Mouse (Mus musculus) MN1 (cell line): Measurements from ENCODE around the gene Fzd9.
A peak's percentile ranks its signal among the peaks of the same experiment; 100 is the strongest.

Source experiments
- DNase-seq: peaks from one replicate; pipeline ENCODE4 v3.0.0-alpha.2; 2016; ENCODE audit warnings: low spot score

Fzd9 gene

GRCm38 (mm10) chr5:135251079-135251454 is at the start of gene Fzd9:
Gene Fzd9 (minus strand): TSS chr5:135251230.
- no peak for DNase-seq

- no peak for DNase-seq
Observed at GRCm38 (mm10) chr5:135292001-135292400, 41.0 kb upstream of the Fzd9 start.

- no peak for DNase-seq
Observed at GRCm38 (mm10) chr5:135291193-135291592, 40.2 kb upstream of the Fzd9 start.

DNA sequence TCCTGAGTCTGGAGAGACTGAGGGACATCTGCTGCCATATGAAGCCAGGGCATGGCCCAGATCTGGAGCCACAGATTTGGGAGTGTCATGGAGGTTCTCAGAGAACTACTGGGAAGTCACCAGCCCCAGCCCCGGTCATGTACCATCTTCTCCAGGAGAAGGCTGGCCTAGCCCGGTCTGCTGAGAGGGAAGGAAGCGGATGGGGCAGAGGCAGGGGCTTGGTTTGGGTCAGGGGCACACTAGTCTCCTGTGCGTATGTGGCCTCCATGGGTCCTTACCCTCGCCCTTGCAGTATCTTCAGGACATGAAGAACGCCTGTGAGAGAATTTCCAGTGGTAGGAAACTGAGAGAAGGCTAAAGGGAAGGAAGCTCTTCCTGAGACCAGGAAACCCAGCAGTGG is 39.7 kb upstream of the Fzd9 start:
- DNase-seq, result no peak

- DNase-seq, result no peak
Observed at GRCm38 (mm10) chr5:135286926-135287325, 35.9 kb upstream of the Fzd9 start.

- DNase-seq, result peak; percentile 86
Observed at GRCm38 (mm10) chr5:135286185-135286584, 35.2 kb upstream of the Fzd9 start.

DNA sequence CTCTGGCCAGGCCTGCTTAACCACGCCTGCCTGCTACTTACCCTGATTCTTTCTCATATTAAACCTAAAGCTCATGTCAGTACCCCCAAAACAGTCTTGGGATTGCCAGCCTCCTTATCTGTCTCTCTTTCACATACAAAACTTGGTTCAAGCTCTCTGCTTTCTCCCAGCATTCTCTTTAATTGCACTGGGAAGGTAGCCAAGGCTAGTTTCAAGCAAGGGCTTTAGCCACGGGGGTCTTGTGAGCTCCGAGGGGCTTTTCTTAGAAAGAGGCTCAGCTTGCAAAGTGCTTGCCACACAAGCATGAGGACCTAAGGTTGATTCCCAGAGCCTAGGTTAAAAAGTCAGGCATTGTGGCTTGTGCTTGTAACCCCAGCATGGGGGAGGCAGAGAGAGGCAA is 34.2 kb upstream of the Fzd9 start:
- DNase-seq, result no peak

GRCm38 (mm10) chr5:135280226-135280625 is 29.2 kb upstream of the Fzd9 start:
- no peak for DNase-seq

GRCm38 (mm10) chr5:135276597-135276996 is 25.6 kb upstream of the Fzd9 start:
- no peak for DNase-seq

GRCm38 (mm10) chr5:135274663-135275396 is 23.8 kb upstream of the Fzd9 start:
- DNase-seq, result no peak

DNA sequence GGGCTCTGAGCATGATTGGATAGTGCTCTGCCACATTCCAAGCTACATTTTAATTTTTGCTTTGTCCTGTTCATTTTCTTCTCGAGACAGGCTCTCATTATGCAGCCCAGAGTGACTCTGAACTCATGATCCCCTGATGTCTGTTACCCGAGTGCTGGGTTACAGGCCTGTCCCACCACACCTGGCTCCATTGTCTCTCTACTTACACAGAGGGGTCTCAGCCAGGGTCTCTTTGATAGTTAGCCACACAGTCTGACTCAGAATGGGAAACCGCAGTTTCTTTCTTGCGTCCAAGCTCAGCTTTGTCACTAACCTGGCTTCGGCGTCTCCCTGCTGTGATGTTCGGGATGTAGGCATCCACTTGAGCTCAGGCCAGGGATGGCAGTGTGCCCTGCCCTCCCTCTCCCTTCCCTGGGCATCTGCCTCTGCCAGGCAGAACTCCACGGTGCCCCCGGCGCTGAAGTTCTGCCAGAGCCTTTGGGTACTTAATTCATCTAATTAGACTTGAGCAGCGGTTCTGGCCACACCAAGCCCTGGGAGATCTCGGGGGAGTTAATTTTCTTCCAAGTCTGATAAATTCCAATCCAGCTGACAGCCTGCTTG is 20.6 kb upstream of the Fzd9 start:
- DNase-seq, result peak; percentile 76

DNA sequence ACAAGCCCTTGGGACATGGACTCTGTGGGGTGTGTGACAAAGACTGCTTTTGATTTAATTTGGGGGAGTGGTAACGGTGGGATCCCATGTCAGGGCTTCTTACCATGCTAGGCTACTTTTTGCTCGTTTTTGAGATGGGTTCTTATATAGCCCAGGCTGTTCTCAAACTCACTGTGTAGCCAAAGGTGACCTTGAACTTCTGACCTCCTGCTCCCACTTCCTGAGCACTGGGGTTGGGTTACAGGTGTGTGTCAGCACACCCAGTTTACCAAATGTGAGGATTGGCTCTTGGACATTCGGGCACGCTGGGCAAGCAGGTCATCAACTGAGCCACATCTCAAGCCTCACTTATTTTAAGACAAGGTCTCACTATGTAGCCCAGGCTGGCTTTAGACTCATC is 19.3 kb upstream of the Fzd9 start:
- DNase-seq, result no peak

- DNase-seq, result no peak
Observed at GRCm38 (mm10) chr5:135269451-135269850, 18.4 kb upstream of the Fzd9 start.

GRCm38 (mm10) chr5:135264548-135264947 is 13.5 kb upstream of the Fzd9 start:
- DNase-seq, result no peak

DNA sequence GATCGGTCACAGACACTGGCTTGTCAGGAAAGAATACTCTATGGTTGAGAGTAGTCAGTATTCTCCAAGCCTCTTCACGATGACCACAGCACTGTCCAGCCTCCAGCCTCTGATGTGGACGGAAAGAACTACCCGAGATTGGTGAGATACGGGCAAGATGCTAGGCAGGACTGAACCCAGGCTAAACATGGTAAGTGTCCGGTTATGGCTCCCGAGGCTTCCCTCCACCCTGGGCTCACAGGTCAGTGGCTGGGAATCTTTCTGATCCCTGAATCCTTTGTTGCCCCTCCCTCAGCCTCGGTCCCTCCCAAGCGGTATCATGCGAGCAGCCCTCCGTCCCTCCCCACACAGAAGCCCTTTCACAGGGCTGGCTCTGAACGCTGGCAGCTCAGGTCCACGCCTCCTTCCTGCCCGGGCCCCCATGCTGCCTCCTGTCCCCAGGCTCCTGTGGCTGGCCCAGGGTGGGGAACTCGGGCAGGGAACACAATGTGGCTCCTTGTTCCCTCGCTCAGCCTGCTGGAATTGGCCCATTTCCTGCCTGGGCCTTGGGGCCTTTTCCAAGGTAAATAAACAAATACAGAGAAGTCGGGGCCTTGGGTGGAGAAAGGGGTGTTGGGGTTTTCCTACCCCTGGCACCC is 13.0 kb upstream of the Fzd9 start:
- no peak for DNase-seq

DNA sequence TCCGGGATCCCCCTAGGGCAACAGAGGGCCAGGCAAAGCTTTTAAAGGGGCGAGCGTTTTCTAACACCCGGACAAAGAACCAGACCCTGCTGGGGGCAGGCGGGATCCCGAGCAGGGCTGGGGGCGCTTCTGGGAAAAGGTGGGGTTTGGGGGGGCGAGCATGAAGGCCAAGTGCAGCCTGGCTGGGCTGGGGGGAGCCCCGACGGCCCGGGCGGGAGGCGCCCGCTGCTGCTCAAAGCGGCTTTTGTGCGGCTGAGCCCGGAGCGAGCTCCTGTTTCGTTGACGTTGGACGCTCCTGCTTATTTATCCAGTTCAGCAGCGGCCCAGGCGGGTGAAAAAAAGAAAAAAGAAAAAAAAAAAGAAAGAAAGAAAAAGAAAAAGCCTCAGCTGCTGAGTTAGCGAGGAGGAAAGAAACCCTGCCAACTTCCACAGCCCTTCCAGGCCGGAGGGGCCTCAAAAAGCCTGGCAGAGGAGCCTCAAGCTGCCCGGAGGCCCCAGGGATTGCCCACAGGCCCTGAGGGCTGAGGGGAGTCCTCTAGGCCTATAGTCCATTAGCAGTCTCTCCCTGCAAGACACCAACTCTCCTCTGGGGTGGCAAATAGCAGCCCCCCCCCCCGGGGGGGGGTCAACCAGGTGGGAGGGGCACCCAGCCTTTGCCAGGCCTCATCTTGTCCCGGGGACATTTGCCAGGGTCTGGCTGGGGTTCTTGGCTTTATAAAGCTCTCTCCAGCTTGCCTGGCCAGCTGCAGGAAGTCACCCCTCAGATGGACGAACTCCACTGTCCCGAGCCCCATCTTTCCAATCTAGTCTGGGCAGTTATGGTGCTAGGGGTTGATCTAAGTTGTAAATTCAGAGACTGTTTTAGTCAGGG is 7.5 kb upstream of the Fzd9 start:
- no peak for DNase-seq

DNA sequence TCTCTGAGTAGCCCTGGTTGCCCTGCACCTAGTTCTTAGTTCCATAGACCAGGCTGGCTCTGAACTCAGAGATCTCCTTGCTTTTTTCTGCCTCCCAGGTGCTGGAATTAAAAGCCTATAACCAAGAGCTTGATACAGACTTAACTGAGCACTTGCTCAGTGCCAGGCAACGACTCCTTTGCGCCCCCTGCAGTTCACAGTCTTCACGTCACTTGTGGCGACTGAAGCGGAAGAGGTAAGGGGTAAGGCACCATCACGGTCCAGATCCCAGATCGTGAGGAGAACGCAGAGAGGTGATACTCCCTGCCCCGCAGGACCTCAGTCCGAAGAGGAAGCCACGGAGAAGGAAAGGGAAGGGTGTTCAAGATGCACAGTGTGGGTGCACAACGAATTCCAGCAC is 6.5 kb upstream of the Fzd9 start:
- no peak for DNase-seq

DNA sequence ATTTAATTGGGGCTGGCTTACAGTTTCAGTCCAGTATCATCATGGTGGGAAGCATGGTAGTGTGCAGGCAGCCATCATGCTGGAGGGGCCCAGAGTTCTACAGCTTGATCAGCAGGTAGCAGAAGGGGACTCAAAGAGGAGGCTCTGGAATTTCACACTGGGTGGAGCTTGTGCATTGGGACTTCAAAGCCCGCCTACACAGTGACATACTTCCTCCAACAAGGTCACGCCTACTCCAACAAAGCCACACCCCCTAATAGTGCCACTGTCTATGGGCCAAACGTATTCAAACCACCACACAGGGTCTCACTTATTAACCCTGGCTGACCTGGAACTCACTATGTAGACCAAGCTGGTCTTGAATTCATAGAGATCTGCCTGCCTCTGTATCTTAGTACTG is 5.1 kb upstream of the Fzd9 start:
- no peak for DNase-seq

GRCm38 (mm10) chr5:135253741-135254401 is 2.8 kb upstream of the Fzd9 start:
- DNase-seq, result no peak

DNA sequence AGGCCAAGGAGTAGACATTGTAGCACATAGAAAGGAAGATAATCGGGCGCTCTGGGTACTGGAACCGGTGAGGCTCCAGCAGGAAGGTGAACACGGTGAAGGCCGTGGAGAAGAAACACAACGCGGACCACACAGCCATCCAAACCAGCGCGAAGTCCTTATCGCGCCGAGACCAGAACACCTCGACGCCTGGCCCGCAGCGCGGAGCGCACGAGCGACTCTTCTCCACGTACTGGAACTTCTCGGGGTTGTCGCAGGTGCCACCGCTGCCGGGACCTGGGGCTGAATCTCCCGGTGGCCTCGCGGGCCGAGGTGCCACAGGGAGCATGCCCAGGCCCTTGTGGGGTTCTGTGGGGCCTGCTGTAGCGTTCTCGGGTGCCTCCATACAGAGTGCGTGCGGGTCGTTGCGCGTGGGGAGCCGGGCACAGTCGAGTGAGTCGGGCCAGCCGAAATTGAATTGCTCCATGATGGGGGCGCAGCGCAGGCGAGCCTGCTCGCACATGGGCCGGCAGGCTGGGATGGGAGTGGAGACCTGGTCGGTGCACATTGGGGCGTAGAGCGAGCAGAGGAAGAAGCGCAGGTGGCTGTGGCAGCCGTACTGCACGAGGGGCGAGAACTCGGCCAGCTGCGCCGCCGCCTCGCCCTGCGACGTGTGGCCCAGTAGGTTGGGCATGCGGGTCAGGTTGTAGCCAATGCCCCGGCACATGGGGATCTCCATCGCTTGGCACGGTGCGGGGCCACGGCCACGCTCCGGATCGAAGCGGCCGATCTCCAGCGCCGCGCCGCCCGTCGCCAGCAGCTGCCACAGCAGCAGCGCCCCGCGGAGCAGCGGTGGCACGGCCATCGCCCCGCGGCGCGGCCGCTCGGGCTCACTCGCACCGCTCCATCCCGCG is 598 bp downstream of the Fzd9 start:
- DNase-seq, result no peak
